Mouse (Mus musculus): Measurements from ENCODE around the gene Kctd6. TPM values are rescaled to one million over a fixed set of nuclear protein-coding genes. Genes with fewer than 3 reads are reported as not detected.

The Kctd6 gene
- 10.0 TPM for total RNA-seq (2023)

DNA sequence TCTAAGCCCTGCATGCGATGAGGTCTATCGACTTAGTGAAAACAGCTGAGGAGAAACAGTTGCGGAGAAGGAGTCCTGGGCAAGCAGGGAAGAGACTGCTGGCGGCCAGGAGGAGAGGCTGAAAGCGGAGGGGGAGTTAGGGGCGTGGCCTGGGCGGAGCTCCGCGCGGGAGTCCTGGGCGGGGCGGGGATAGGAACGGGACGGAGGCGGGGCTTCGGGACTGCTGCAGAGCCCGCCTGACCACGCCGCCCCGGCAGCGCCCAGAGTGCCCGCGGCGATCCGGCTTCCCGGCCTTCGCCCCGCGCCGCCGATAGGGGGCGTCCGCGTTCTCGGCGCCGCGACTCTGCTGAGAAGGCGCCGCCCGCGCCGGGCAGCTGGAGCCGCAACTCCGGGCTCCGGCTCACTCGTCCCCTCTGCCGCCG lies at the start of gene Kctd6:
Gene Kctd6, plus strand, starts transcription at position 338 of the 422 bp plus-strand sequence.

DNA sequence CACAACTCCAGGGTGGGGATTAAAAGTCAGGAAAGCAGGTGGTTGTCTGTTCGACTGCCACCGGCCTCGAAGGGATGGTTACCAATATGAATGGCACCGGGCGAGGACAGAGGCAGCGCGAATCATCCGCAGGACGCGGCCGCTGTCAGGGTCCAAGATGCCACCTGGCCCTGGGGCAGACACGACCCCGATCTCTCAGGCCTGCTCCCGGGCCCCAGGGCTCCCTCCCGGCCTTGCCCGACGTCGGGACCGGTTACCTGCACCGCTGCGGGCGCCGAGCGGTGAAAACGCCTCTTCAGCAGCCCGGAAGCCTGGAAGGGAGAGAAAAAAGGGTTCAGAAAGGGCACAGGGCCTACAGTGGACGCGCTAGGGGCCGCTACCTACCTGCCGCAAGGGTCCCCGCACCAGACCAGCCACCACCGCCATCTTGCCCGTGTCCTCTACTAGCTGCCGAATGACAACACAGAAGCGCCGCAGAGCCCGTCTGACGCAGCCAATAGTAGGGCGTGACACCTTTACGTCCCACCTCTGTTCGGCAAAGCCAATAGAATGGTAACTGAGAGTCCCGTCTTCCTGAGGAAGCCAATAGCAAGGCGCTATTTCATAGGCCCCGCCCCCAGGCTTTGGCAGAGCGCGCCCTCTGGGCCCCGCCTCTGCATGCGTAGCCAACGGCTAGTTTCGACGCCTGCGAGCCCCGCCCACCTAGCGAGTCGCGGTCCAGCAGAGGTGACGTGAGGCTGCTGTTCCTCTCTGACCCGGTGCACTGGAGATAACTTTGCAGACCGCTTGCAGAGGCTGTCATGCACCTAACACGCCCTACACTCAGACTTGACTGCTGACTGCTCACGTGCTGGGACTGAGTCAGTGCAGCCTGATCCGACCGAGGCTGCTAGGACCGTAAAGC lies 41.2 kb upstream of the Kctd6 start, which contains the start of gene Pdhb:
Gene Pdhb, minus strand, starts transcription at position 519 of the 904 bp plus-strand sequence.

DNA sequence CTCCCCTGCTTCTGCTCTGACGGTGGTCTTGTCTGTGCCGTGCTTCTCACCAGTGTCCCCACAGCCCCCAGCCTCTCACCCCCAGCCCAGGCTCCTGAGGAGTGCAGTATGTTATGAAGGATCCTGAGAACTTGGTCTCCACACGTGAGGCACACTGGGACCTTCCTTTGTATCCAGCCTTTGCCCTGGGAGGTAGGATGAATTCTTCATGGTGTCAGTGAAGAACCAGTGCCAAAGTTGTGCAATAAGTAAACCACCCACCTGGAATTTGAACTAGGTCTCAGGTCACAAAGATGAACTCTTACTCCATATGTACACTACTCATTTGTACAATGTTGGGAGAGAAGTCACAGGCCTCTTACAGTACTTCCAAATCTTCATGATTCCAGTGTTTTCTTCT lies 45.2 kb downstream of the Kctd6 start, which contains the start of gene Acox2:
Gene Acox2, minus strand, starts transcription at position 188 of the 400 bp plus-strand sequence.

Other genes starting within 250 kb of the Kctd6 start
- gene Dnase1l3, start 219.6 kb upstream of the Kctd6 start, total RNA-seq (2023): 2.6 TPM
- 12.5 TPM for gene Abhd6, start 211.2 kb upstream of the Kctd6 start, total RNA-seq (2023)
- 13.7 TPM for gene Rpp14, start 133.8 kb upstream of the Kctd6 start, total RNA-seq (2023)
- 60.2 TPM for gene Pxk, start 115.9 kb upstream of the Kctd6 start, total RNA-seq (2023)
- gene Pdhb, start 41.1 kb upstream of the Kctd6 start, total RNA-seq (2023): 113 TPM
- not detected for gene Acox2, start 45.2 kb downstream of the Kctd6 start, total RNA-seq (2023)
- gene Fam107a, start 103.9 kb downstream of the Kctd6 start, total RNA-seq (2023): not detected
- not detected for gene Oit1, start 164.6 kb downstream of the Kctd6 start, total RNA-seq (2023)

Data from CD8-positive naive resting alpha-beta T cell, adult 57 days (primary cell).